Mouse (Mus musculus) heart, embryonic 12.5 days (tissue): ENCODE measurements around the gene Asxl1. TPM values are rescaled to one million over a fixed set of nuclear protein-coding genes. Genes with fewer than 3 reads are reported as not detected.

Source experiments
- ATAC-seq: fragments of 200-750 bp; cut with Nextera tagmentation; 2 replicates; pipeline ENCODE4 v1.8.0; 2017; ENCODE audit warnings: moderate TSS enrichment, moderate library complexity; ENCODE audit not compliant: insufficient number of reproducible peaks, low FRiP score
- H3K27ac ChIP-seq: fragments of 300-500 bp; sonication (generic); 2 replicates; pipeline ENCODE4 v1.5.1; 2016; ENCODE audit warnings: mild to moderate bottlenecking, moderate library complexity; ENCODE audit not compliant: poor library complexity, severe bottlenecking
- H3K27me3 ChIP-seq: fragments of 300-500 bp; sonication (generic); replicated peaks from 2 replicates; pipeline ENCODE4 v1.6.1; 2016; ENCODE audit warnings: mild to moderate bottlenecking, moderate library complexity
- H3K36me3 ChIP-seq: fragments of 300-500 bp; sonication (generic); 2 replicates; pipeline ENCODE4 v1.6.1; 2016; ENCODE audit warnings: mild to moderate bottlenecking, moderate library complexity
- H3K4me1 ChIP-seq: fragments of 300-500 bp; sonication (generic); replicated peaks from 2 replicates; pipeline ENCODE4 v1.6.1; 2016; ENCODE audit warnings: mild to moderate bottlenecking
- H3K4me2 ChIP-seq: fragments of 300-500 bp; sonication (generic); 2 replicates; pipeline ENCODE4 v1.6.1; 2016; ENCODE audit warnings: mild to moderate bottlenecking, moderate library complexity
- H3K4me3 ChIP-seq: fragments of 300-500 bp; sonication (generic); 2 replicates; pipeline ENCODE4 v1.5.1; 2016; ENCODE audit warnings: mild to moderate bottlenecking
- H3K9ac ChIP-seq: fragments of 300-500 bp; sonication (generic); 2 replicates; pipeline ENCODE4 v1.6.1; 2016; ENCODE audit warnings: mild to moderate bottlenecking, moderate library complexity
- H3K9me3 ChIP-seq: fragments of 300-500 bp; sonication (generic); replicated peaks from 2 replicates; pipeline ENCODE4 v1.6.1; 2016; ENCODE audit warnings: mild to moderate bottlenecking, moderate library complexity
- WGBS: fragments of 180-500 bp; shearing (Covaris S2); methylation state at CpG from one replicate; pipeline ENCODE4 v1.1.7; 2016; 5-methylcytosine and 5-hydroxymethylcytosine counted together
- polyA plus RNA-seq: library from polyadenylated mRNA; unstranded; fragments of >200 nt; fragmentation: Nextera tagmentation; extraction: Ambion mirVana; gene quantifications from 2 replicates; pipeline ENCODE4 v1.2.1, GENCODE M21; 2016

The Asxl1 gene
- polyA plus RNA-seq, 1 experiment from 2014 or later, result 14.4 TPM

DNA sequence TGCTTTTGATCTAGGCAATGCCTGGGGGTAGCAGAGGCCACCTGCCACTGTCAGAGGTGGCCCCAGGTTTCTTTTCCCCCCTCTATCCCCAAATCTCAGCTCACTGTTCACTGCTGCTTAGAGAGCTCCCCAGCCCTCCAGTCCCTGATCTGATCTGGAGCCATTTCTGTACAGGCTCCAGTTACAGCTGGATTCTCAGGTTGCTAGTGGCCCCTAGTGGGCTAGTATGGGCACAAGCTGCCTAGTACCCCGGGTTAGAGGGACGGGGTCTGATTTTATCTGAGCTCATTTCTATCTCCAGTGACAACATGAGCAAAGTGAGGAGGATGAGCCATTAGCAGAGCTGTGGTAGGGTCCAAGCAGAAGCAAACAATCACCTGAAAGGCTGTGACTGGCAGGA lies 69.0 kb downstream of the Asxl1 start:
- peaks cover 97% of the 10 kb centered on the region for H3K36me3 ChIP-seq
- 21% methylated on average over 2 of the region's 2 CpGs for WGBS
- peaks cover 33% of the 10 kb centered on the region for H3K4me1 ChIP-seq
- no peaks in the 10 kb centered on the region for H3K9me3 ChIP-seq
- ATAC-seq, result no peak
- no peak overlapping the region for H3K4me3 ChIP-seq
- H3K4me2 ChIP-seq, result no peak overlapping the region
- H3K27me3 ChIP-seq, result no peaks in the 10 kb centered on the region
- H3K27ac ChIP-seq, result no peak overlapping the region
- H3K9ac ChIP-seq, result no peak overlapping the region

DNA sequence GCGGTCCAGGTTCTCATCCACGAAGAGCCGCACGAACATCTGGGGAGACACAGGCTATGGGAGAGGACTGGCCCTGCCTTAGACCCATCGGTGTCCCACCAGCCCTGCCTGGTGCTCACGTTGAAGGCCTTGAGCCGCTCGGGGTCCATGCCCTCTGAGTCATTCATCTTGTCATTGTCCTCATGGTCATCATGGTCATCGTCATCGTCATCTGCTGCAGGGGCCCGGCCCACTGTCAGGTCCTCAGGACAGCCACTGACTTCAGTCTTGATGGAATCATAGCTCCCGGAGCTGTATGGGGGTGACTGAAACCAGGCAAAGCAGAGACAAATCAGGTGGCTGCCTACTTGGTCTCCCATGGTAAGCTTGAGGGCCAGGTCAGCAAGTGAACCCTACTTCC lies 72.2 kb downstream of the Asxl1 start:
- H3K27ac ChIP-seq, result no peak overlapping the region
- peaks cover 22% of the 10 kb centered on the region for H3K4me1 ChIP-seq
- peaks cover 87% of the 10 kb centered on the region for H3K36me3 ChIP-seq
- ATAC-seq, result no peak
- H3K9ac ChIP-seq, result no peak overlapping the region
- no peaks in the 10 kb centered on the region for H3K27me3 ChIP-seq
- H3K4me2 ChIP-seq, result no peak overlapping the region
- WGBS, result 90% methylated on average over 12 of the region's 12 CpGs
- no peaks in the 10 kb centered on the region for H3K9me3 ChIP-seq
- H3K4me3 ChIP-seq, result no peak overlapping the region

DNA sequence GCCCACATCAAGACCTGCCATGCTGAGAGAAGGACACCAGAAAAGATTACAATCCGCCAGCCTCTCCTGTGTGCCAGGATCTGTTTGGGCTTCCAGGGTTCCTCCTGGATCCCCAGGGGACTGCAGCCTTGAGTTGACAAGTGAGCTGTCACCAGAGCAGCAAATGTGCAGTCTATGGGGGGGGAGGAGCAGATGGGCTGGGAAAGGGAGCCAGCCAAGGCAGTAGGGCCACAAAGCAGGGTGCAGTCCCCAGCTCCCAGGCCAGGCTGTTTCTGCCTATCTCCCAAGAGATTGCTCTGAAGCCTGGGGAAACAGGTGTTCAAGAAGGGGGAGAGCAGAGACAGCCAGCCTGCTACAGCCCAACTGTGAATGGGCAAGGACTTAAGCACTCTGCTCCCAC lies 72.8 kb downstream of the Asxl1 start:
- WGBS, result 81% methylated on average over 1 of the region's 1 CpGs
- Histone ChIP-seq H3K4me2 (no peak overlapping the region), H3K36me3 (peaks cover 87% of the 10 kb centered on the region), H3K9ac (no peak overlapping the region), H3K27me3 (no peaks in the 10 kb centered on the region), H3K9me3 (no peaks in the 10 kb centered on the region), H3K27ac (0 out of 2 replicates have a peak overlapping the region, but pooled peaks have one; percentile 15), H3K4me3 (no peak overlapping the region), H3K4me1 (peaks cover 27% of the 10 kb centered on the region)
- no peak for ATAC-seq

DNA sequence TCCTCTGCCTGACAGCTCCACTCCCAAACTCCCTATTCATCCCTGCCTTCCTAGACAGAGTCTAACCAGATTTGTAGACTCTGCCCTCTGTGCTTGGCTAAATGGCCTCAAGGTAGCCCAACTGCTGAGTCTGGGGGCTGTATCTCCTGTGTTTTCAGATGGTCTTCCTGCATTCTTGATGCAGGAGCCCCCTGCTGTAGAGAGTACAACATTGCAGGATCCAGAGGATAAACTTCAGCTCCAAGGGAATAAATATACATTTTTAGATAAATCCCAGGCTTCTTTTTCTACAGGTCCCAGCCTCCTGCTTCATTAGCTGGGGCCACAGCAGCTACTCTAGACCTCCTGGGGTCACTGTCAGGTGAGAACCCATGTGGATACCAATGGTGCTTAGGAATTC lies 75.6 kb downstream of the Asxl1 start:
- Histone ChIP-seq H3K4me1 (peaks cover 56% of the 10 kb centered on the region), H3K9ac (no peak overlapping the region), H3K9me3 (no peaks in the 10 kb centered on the region), H3K27me3 (no peaks in the 10 kb centered on the region), H3K27ac (no peak overlapping the region), H3K4me2 (no peak overlapping the region), H3K36me3 (peaks cover 66% of the 10 kb centered on the region), H3K4me3 (no peak overlapping the region)
- no peak for ATAC-seq

GRCm38 (mm10) chr2:153422051-153422450 lies 76.4 kb downstream of the Asxl1 start:
- Histone ChIP-seq H3K4me1 (peaks cover 64% of the 10 kb centered on the region), H3K36me3 (peaks cover 58% of the 10 kb centered on the region), H3K4me3 (no peak overlapping the region), H3K27ac (no peak overlapping the region), H3K4me2 (no peak overlapping the region), H3K9ac (no peak overlapping the region), H3K27me3 (no peaks in the 10 kb centered on the region), H3K9me3 (no peaks in the 10 kb centered on the region)
- 47% methylated on average over 5 of the region's 5 CpGs for WGBS
- no peak for ATAC-seq

DNA sequence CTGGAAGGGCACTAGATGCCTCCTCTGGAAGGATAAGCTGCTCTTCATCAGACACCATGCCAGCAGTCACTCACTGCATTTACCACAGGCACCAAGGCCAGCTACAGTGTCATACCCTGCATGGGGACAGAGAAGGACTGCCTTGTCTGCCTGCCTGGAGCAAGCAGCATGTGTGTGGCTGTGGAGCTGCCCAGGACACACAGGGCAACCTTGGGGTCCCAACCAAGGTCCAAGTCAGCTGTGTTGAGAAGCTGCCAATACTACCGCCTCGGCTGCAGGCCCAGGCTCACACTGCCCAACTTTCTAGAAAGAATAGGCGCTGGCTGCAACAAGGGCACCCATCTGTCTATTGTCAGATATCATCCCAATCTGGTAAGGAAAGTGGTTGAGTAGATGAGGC lies 77.5 kb downstream of the Asxl1 start:
- Histone ChIP-seq H3K9me3 (no peaks in the 10 kb centered on the region), H3K4me3 (no peak overlapping the region), H3K4me2 (no peak overlapping the region), H3K4me1 (peaks cover 74% of the 10 kb centered on the region), H3K9ac (no peak overlapping the region), H3K27me3 (no peaks in the 10 kb centered on the region), H3K36me3 (peaks cover 53% of the 10 kb centered on the region), H3K27ac (0 out of 2 replicates have a peak overlapping the region, but pooled peaks have one; percentile 19)
- WGBS, result 75% methylated on average over 3 of the region's 3 CpGs
- no peak for ATAC-seq

DNA sequence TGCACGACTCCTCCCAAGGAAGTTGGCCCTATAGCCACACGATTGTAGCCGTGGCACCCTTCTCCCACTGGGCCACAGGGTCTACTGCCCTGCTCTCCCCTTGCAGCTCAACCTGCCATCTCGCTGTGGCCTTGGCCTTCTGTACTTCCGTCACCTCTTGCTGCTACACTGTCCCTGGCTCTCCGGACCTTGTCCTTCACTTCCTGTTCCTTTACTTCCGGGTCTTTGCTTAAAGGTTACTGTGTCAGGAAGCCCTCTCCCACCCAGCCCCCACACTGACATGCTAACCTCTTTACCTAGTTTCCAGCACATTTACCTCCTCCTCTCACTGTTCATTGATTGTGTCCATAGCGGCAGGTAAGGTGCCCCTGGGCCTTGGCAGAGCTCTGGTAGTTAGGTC lies 78.9 kb downstream of the Asxl1 start:
- Histone ChIP-seq H3K9me3 (no peaks in the 10 kb centered on the region), H3K4me3 (no peak overlapping the region), H3K27ac (peak overlapping the region; percentile 10; the same call in 1 of the 2 replicates), H3K4me2 (no peak overlapping the region), H3K36me3 (peaks cover 49% of the 10 kb centered on the region), H3K9ac (no peak overlapping the region), H3K4me1 (peaks cover 77% of the 10 kb centered on the region), H3K27me3 (no peaks in the 10 kb centered on the region)
- WGBS, result 70% methylated on average over 8 of the region's 8 CpGs
- no peak for ATAC-seq

GRCm38 (mm10) chr2:153425124-153425844 lies 79.7 kb downstream of the Asxl1 start:
- no peak overlapping the region for H3K9ac ChIP-seq
- WGBS, result 83% methylated on average over 4 of the region's 4 CpGs
- H3K4me1 ChIP-seq, result peaks cover 82% of the 10 kb centered on the region
- no peaks in the 10 kb centered on the region for H3K9me3 ChIP-seq
- H3K4me3 ChIP-seq, result no peak overlapping the region
- H3K4me2 ChIP-seq, result no peak overlapping the region
- no peaks in the 10 kb centered on the region for H3K27me3 ChIP-seq
- peaks cover 49% of the 10 kb centered on the region for H3K36me3 ChIP-seq
- H3K27ac ChIP-seq, result peak overlapping the region; percentile 43; the same call in 1 of the 2 replicates
- ATAC-seq, result no peak

- Histone ChIP-seq H3K9ac (peak overlapping the region; percentile 40), H3K36me3 (peaks cover 51% of the 10 kb centered on the region), H3K27ac (peak overlapping the region; percentile 43), H3K4me3 (no peak overlapping the region), H3K27me3 (no peaks in the 10 kb centered on the region), H3K4me2 (no peak overlapping the region), H3K4me1 (peaks cover 90% of the 10 kb centered on the region), H3K9me3 (no peaks in the 10 kb centered on the region)
- ATAC-seq, result no peak
- 71% methylated on average over 9 of the region's 9 CpGs for WGBS
Measured at GRCm38 (mm10) chr2:153425998-153426670, 80.5 kb downstream of the Asxl1 start.

DNA sequence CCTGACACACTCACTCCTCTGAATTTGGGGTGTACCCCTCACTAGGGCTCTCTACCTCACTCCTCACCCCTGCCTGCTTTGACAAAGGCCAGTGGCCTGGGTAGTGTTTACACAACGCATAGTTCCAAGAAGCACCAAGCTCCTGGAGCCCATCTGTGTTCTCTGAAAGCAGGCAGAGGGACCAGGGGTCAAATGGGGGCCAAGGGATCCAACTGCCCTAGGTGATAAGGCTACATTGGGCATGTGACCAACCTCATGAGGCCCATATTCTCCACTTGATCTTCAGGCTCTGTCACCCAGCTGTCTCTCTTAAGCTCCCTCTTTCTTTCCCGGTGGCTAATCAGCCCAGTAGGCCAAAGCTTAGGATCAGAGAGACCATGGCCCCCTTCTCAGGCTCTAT lies 81.3 kb downstream of the Asxl1 start:
- Histone ChIP-seq H3K36me3 (peaks cover 59% of the 10 kb centered on the region), H3K27me3 (no peaks in the 10 kb centered on the region)
- peak; percentile 25; the same call in 1 of the 2 replicates for ATAC-seq

GRCm38 (mm10) chr2:153428485-153428884 lies 82.9 kb downstream of the Asxl1 start:
- WGBS, result 52% methylated on average over 2 of the region's 2 CpGs
- Histone ChIP-seq H3K9me3 (no peaks in the 10 kb centered on the region), H3K9ac (no peak overlapping the region), H3K27ac (peak overlapping the region; percentile 45), H3K27me3 (no peaks in the 10 kb centered on the region), H3K4me3 (no peak overlapping the region), H3K4me2 (no peak overlapping the region), H3K36me3 (peaks cover 60% of the 10 kb centered on the region), H3K4me1 (peaks cover 96% of the 10 kb centered on the region)
- ATAC-seq, result no peak

More for the DNA sequence above, 81.3 kb downstream of the Asxl1 start:
- WGBS, result 7% methylated on average over 2 of the region's 2 CpGs
- Histone ChIP-seq H3K4me3 (no peak overlapping the region), H3K4me1 (peaks cover 96% of the 10 kb centered on the region), H3K9ac (no peak overlapping the region), H3K27ac (peak overlapping the region; percentile 70), H3K4me2 (no peak overlapping the region), H3K9me3 (no peaks in the 10 kb centered on the region)
